Mouse (Mus musculus) c-Kit-negative CD71-positive TER-119-positive erythroid progenitor cells, embryonic 14.5 days (primary cell): ENCODE results near the gene Nolc1.
"Not testable (repeated sequence)": the region's sequence is repeated elsewhere in the genome, so short reads cannot be mapped to it uniquely, and the experiment has no call there.

Experiments used
- DNase-seq: peaks from one replicate; pipeline ENCODE4 v3.0.0-alpha.2; 2013; ENCODE audit warnings: low read depth, low spot score

The Nolc1 gene

DNA sequence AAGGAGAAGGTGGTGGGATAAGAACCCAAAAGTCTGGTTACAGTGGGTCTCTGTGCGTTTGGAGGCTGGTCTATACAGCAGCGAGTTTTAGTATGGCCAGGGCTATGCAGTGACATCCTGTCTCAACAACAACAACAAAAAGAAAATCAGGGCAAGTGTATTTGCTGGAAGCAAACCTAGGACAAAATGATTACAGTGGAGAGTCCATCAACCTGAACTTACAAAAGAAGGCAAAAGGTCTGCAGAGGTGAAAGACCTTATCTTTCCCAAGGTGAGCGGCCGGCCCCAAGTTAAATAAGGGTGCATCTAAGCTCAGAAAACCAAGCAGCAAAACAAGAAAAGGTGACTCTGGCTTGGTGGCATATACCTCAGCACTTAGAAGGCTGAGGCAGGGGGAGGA, 16.0 kb downstream of the Nolc1 start:
- DNase-seq = no peak

DNA sequence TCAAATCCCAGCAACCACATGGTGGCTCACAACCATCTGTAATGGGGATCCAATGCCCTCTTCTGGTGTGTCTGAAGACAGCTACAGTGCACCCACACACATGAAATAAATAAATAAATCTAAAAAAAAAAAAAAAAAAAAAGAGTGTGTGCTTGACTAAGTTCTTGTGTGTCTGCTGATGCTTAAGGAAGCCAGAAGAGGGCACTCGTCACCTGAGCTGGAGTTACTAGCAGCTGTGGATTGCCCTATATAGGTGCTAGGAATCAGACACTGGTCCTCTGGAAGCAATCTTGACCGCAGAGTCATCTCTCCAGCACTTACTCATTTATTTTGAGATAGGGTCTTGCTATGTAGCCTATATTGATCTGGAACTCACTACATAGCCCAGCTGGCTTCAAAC, 18.5 kb downstream of the Nolc1 start:
- DNase-seq = no peak

DNA sequence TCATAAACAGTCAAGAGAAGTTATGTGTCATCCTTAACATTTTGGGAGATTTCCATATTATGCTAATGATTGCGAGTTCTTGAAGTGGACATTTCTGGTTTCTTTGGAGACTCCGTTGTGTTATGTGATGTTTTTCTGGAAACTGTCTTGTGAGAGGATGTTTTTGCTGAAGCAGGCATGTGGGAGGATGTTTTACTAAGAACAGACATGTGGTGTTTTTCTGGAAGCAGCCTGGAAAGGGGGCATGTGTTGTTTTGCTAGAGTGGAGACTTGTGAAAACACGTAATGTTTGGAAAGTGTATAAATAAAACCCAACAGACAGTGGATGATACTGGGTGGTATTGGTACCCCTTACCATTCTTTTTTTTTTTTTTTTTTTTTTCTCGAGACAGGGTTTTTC, 19.6 kb downstream of the Nolc1 start:
- no peak for DNase-seq

DNA sequence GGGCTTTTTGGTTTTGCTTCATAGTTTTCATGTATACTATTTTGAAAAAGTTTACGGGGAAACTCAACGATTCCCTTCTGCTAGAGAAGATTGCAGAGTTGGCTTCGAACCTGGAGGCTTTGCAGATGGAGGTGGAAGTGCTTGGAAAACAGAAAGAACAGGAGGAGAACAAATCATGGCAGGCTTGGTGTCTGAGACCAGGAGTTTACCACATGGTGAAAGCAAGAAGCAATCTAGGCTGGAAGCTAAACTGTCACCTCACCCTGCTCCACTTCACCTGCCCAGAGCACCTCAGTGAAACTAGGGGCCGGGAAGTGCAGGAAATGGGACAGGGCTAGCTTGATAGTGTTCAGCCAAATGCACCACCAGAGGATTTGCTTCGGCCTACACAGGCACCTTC, 20.7 kb downstream of the Nolc1 start:
- DNase-seq = no peak

DNA sequence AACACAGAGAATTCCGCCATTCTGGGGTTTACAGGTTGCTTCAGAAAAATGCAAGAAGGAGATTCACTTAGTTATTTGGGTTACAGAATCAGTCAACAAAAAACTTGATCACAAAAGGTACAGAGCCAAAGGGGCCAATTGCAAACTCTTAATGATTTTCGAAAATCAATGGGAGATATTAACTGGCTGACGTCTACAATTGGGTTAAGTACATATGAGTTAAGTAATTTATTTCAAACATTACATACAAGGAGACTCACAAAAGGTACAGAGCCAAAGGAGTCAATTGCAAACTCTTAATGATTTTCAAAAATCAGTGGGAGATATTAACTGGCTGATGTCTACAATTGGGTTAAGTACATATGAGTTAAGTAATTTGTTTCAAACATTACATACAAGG, 23.9 kb downstream of the Nolc1 start:
- DNase-seq = no peak

DNA sequence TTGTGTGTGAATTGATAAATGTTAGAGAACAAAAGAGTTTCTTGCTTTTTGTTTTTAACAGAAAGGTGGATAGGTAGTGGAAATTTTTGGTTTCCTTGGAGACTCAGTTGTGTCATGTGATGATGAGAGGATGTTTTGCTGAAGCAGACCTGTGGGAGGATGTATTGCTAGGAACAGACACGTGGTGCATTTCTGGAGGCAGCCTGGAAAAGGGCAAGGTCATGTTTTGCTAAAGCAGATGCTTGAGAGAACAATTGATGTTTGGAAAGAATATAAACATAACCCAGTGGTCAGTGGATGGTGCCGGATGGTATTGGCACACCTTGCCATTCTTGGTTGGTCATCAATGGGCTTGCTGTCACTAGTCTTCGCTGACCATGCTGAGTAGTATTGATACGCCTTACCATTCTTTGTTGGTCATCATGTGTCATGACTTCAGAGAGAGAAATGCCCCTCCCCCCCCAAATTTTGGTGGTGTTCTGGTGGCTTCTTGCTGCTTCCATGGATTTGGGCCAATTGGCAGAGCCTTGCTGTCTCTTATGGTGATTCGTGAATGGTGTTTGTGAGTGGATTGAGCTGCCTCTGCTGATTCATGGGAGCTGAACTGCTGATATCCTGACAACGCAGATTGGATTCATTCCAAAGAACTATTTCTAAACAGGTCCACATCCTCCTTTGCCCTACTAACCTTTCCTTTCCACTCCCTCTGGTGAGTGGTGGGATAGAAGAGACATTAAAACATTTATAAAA, 27.9 kb downstream of the Nolc1 start:
- DNase-seq = no peak

DNA sequence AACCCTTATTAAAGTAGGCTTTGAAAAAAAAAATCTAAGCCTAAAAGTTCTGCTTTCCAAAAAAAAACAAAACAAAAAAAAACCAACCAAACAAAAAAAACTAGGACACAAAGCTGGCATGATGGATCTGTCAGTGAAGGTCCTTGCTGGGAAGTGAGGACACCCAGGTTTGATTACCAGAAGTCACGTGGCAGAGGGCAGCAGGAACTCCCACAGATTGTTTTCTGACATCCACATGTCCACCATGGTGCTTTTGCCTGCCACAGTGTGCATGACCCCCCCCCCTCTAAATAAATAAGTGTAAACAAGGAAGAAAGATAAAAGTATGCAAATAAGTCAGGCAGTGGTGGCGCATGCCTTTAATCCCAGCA, 28.5 kb downstream of the Nolc1 start:
- DNase-seq = no peak

DNA sequence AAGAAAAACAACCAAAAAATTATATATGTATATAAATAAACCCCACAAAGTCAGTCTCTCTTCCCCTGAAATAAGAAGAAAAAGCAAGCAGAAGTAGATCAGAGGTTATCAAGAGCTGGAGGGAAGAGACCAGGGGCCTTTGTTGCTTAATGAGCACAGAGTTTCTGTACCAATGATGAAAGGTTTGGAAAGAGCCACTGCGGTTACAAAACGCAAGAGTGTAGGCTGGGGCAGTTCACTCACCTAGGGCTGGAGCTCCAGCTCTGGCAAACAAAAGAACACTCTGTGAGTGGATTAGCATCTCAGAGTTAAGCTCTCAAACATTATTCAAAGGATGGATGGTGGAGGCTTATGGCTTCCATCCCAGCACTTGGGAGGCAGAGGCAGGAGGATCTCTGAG, 34.6 kb downstream of the Nolc1 start:
- DNase-seq = no peak

DNA sequence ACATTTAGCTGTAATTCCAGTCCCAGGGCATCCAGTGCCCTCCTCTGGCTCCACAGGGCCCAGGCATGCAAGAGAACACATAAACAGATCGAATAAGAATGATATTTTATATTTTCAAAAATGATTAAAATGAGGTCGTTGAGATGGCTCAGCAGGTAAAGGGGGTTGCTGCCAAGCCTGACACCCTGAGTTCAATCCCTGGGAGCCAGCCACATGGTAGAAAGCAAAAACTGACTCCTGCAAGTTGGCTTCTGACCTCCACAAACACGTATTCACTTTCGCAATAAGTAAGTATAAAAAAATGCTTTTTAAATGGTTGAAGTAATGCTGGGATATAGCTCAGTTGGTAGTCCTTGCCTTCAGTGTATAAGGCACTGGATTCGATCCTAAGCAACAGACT, 35.1 kb downstream of the Nolc1 start:
- no peak for DNase-seq

DNA sequence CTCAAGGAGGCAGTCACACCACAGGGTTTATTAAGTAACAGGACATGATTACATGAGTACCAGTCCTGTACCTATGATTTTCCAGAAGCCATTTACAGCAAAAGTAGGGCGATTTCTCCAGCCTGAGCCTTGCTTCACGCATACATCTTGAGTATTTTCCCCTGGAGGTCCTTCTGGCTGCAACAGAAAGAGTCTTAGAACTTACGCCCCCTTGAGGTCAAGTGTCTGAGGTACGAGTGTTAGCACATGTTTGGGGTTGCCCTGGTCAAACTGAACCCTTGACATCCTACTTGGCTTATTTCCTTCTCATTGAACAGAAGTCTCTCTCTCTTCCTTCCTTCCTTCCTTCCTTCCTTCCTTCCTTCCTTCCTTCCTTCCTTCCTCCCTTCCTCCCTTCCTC, 39.0 kb downstream of the Nolc1 start:
- no peak for DNase-seq

DNA sequence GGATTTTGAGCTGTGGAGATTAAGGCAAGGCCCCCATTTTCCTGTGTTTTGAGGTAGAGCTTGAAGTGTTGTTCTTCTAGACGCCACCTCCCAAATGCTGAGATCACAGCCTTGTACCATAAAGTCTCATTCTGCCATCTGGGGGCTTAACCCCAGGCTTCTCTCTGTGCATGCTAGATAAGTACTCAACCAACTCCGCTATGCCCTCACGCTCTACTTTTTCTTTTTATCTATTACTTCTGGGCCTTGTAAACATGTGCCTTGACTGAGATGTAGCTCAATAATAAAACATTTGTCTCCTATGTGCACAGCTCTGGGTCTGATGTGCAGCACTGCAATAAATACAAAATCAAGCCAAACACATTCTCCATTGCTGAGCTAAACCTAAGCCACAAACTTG, 43.8 kb downstream of the Nolc1 start:
- DNase-seq = no peak

DNA sequence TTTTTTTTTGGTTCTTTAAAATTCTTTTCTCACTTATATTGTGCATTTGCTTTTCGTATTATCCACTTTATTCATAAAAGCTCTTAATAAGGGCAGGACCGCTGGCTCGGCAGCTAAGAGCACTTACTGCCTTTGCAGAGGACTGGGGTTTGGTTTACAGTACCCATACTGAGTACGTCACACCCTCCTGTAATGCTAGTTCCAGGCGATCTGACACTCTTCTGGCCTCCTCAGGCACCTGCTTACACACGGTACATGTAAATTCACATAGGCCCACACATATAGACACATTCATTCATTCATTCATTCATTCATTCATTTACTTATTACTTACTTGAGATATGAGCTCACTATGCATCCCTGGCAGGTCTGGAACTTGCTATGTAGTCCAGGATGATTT, 45.2 kb downstream of the Nolc1 start:
- no peak for DNase-seq

DNA sequence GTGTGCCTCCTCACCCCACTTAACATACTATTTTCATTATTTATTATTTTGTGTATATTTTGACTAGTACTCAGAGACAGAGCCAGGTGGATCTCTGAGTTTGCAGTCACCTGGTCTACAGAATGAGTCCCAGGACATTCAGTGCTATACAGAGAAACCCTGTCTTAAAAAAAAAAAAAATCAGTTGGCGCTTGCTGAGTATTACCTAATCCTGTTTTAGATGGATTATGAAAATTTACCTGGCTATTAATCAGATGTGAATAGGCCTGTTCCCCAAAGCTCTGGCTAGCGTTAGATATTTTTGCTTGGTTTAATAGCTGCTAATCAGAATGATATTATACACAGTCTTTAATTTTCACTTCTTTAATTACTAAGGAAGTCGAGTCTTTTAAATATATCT, 48.2 kb downstream of the Nolc1 start:
- DNase-seq = no peak

DNA sequence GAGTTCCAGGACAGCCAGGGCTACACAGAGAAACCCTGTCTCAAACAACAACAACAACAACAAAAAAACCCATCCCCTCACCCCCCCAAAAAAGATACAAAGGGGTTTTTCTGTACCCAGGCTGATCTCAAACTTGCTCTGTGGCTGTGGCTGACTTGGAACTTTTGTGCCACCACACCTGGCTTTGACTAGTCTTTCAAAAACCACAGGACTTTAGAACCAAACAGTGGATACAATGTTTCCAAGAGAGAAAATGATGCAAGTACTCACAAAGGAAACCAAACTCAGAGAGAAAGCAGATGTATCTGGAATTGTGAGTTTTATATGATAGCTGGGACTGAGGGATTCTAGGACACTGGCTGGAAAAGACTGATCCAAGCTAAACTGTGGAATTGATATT, 49.0 kb downstream of the Nolc1 start:
- DNase-seq = no peak

DNA sequence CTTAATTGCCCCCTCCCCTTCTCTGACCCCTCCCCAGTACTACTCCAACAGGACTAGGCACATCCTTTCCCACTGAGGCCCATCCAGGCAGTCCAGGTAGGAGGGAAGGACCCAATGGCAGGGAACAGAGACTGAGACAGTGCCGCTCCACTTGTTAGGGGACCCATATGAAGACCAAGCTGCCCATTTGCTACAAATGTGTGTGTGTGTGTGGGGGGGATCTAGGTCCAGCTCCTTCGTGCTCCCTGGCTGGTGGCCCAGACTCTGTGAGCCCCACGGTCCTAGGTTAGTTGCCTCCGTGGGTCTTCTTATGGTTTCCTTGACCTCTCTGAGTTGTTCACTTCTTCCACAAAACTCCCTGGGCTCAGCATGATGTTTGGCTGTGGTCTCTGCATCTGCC, 50.6 kb downstream of the Nolc1 start:
- DNase-seq = no peak

DNA sequence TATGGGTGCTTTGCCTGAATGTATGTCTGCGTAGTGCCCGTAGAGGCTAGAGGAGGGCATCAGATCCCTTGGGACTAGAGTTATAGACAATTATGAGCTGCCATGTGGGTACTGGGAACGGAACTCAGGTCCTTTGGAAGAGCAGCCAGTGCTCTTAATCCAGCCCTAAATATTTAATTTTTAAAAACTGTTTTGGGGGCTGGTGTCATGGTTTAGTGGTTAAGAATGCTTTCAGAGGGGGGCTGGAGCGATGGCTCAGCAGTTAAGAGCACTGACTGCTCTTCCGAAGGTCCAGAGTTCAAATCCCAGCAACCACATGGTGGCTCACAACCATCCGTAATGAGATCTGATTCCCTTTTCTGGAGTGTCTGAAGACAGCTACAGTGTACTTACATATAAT, 54.1 kb downstream of the Nolc1 start:
- DNase-seq = not testable (repeated sequence)

DNA sequence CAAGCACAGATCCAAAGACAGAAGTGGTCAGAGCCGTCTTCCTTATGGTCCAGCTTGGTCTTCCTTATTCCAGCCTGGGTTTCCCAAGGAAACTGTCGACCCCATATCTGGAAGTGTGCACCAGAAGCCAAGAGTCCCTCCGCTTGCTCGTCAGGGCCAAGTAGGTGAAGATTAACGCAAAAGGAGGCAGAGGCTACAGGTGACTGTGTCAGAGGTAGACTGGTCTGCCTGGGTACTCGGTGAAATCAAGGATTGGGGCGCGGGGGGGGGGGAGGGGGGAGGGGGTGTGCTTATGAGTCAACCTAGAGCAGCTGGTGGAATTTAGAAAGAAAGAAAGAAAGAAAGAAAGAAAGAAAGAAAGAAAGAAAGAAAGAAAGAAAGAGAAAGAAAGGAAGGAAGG, 55.6 kb downstream of the Nolc1 start:
- no peak for DNase-seq

DNA sequence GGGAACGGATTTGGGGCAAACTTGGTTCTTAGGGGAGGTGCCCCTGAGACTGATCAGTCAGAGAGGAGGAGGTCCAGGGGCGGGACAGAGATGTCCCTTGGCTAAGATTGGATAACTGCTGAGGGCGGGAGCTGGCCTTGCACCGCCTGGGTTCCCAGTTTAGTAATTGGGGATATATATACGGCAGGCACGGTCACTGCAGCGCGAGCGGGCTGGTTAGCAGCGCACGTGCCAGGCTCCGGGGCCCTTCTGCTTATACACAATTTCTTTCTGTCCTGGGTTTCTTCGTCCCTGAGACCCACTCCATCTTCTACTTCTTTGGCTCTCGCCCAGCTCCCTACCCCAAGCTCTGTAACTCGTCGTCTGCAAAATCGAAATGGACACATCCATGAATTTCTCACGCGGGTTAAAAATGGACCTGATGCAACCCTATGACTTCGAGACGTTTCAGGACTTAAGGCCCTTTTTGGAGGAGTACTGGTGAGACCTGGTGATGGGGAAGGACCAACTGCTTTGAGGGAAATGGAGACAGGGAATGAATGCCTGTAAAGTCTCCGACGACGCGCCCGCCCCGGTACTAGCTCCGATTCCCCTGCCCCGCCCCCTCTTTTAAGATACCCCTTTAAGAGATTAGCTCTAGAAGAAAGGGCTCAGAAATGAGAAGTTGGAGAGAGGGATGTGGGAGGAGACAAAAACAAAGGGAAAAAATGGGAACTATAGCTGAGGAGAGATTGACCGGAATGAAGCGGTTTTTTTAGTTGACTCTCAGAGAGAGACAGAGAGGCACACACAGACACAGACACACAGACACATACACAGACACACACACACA, 56.2 kb downstream of the Nolc1 start, which contains the start of gene Elovl3:
Gene Elovl3 (plus strand): TSS at position 204 of the 832 bp plus-strand sequence.
- DNase-seq = no peak

DNA sequence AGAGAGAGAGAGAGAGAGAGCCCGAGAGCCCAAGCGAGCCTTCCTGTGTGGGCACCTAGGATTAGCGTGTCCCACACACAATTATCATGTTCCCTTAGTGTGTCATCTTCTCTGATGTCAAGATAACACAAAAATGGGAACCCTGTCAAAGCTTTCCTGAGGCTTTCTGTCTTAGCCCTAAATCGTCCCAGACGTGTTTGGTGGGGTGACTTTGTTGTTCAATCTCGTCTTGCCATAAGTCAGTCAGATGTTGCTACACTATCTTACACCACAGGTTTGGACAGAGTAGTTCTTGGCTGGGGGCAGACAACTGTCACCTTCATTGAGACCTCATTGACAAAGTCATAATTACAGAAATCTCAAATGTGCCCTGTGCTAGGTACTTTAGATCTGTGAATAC, 56.9 kb downstream of the Nolc1 start:
- DNase-seq = no peak
